Mouse (Mus musculus) adrenal gland, postnatal 10 days (tissue): ENCODE measurements around the gene Nvl. TPM values are rescaled to one million over a fixed set of nuclear protein-coding genes. Genes with fewer than 3 reads are reported as not detected.

Source experiments
- DNase-seq: peaks from one replicate; pipeline ENCODE4 v3.0.0; 2021; ENCODE audit warnings: mixed read lengths
- total RNA-seq, 2 experiments: library from RNA; stranded (reverse); gene quantifications; 2 replicates each; pipeline ENCODE4 v1.2.3; 2021

Nvl gene
- total RNA-seq, 2 experiments from 2014 or later: 14.4 to 20.6 TPM

GRCm38 (mm10) chr1:181068344-181068743, 75.7 kb downstream of the Nvl start:
- DNase-seq: no peak

- no peak for DNase-seq
These were observed 79.4 kb downstream of the Nvl start for GRCm38 (mm10) chr1:181064648-181065047.

GRCm38 (mm10) chr1:181063991-181064390, 80.0 kb downstream of the Nvl start:
- DNase-seq: no peak

- no peak for DNase-seq
These were observed 82.1 kb downstream of the Nvl start for GRCm38 (mm10) chr1:181061784-181062485.

- DNase-seq: no peak
These were observed 91.1 kb downstream of the Nvl start for GRCm38 (mm10) chr1:181052898-181053297.

GRCm38 (mm10) chr1:181050937-181051336, 93.1 kb downstream of the Nvl start, which contains the start of gene 9130409I23Rik:
9130409I23Rik (plus strand) TSS chr1:181051237.
- no peak for DNase-seq

- no peak for DNase-seq
These were observed 94.6 kb downstream of the Nvl start for GRCm38 (mm10) chr1:181049328-181049842.

- DNase-seq: no peak
These were observed 96.5 kb downstream of the Nvl start for GRCm38 (mm10) chr1:181047520-181047919.

- peak; percentile 12 for DNase-seq
These were observed 104.4 kb downstream of the Nvl start for GRCm38 (mm10) chr1:181039652-181040051.

GRCm38 (mm10) chr1:181037623-181038022, 106.4 kb downstream of the Nvl start:
- peak; percentile 34 for DNase-seq

Other genes with a start within 250 kb of the Nvl start
- gene Pycr2, start 239.9 kb downstream of the Nvl start, total RNA-seq: 10 to 100 TPM; 32.6 to 34.7 TPM
- under 1 TPM; 0.63 to 0.79 TPM for gene Lefty1, start 209.2 kb downstream of the Nvl start, total RNA-seq
- 10 to 100 TPM; 24.7 to 27.3 TPM for gene Tmem63a, start 201.9 kb downstream of the Nvl start, total RNA-seq
- gene Ephx1, start 123.3 kb downstream of the Nvl start, total RNA-seq: 10 to 100 TPM; 61.5 to 67.2 TPM
- gene 9130409I23Rik, start 93.0 kb downstream of the Nvl start, total RNA-seq: under 1 TPM in 1 of 2 experiments, not detected in 1; 0.12 TPM
- gene Cnih4, start 489 bp upstream of the Nvl start, total RNA-seq: 10 to 100 TPM; 38.1 to 40.9 TPM
- 100 to 1,000 TPM; 126 to 138 TPM for gene Wdr26, start 67.8 kb upstream of the Nvl start, total RNA-seq
- gene Cnih3, start 208.4 kb upstream of the Nvl start, total RNA-seq: not detected